Mouse (Mus musculus) right cerebral cortex, postnatal 36 days (tissue): ENCODE results near the gene Adam22.
"Not testable (repeated sequence)": the region's sequence is repeated elsewhere in the genome, so short reads cannot be mapped to it uniquely, and the experiment has no call there.

ENCODE experiments used
- DNase-seq, 2 experiments: peaks; one replicate each; pipeline ENCODE4 v3.0.0; 2022; ENCODE audit warnings: low spot score in 2 of 2, mixed read lengths in 1 of 2

The Adam22 gene

GRCm38 (mm10) chr5:8057018-8057323 is 311.0 kb downstream of the Adam22 start:
- DNase-seq, result no peak

- DNase-seq, result peak; percentile 67 to 70
These were observed 311.6 kb downstream of the Adam22 start for GRCm38 (mm10) chr5:8056141-8057017.

- no peak for DNase-seq
These were observed 312.2 kb downstream of the Adam22 start for GRCm38 (mm10) chr5:8055721-8056129.

GRCm38 (mm10) chr5:8053827-8054226 is 314.1 kb downstream of the Adam22 start:
- no peak for DNase-seq

GRCm38 (mm10) chr5:8045855-8046254 is 322.1 kb downstream of the Adam22 start, which contains the start of gene Sri:
TSS of gene Sri (plus strand) at chr5:8046078.
- DNase-seq, result no peak

GRCm38 (mm10) chr5:8034596-8034995 is 333.4 kb downstream of the Adam22 start:
- not testable (repeated sequence) for DNase-seq
